Mouse (Mus musculus) bone marrow, adult 2 months (tissue): ENCODE data around the gene Slc16a8.

Experiments used
- CTCF ChIP-seq: fragments of 200-500 bp; IDR thresholded peaks from 2 replicates; pipeline ENCODE4 v1.5.1; 2011; ENCODE audit warnings: low read length, control low read depth; ENCODE audit not compliant: control insufficient read depth, insufficient read depth
- POLR2A ChIP-seq: fragments of 200-500 bp; IDR thresholded peaks from 2 replicates; pipeline ENCODE4 v1.6.1; 2011; ENCODE audit warnings: low read depth, mild to moderate bottlenecking, control low read depth, low read length, borderline replicate concordance; ENCODE audit not compliant: control insufficient read depth

GRCm38 (mm10) chr15:79285399-79285798 is 30.8 kb upstream of the Slc16a8 start, which contains the start of gene Baiap2l2:
- TF ChIP-seq POLR2A: no peak
- no peak for TF ChIP-seq CTCF
